Mouse (Mus musculus): ENCODE results near the gene Rgs16. TPM values are rescaled to one million over a fixed set of nuclear protein-coding genes. Genes with fewer than 3 reads are reported as not detected.

Rgs16 gene
- polyA plus RNA-seq, 1 experiment from 2014 or later: 13.3 TPM

DNA sequence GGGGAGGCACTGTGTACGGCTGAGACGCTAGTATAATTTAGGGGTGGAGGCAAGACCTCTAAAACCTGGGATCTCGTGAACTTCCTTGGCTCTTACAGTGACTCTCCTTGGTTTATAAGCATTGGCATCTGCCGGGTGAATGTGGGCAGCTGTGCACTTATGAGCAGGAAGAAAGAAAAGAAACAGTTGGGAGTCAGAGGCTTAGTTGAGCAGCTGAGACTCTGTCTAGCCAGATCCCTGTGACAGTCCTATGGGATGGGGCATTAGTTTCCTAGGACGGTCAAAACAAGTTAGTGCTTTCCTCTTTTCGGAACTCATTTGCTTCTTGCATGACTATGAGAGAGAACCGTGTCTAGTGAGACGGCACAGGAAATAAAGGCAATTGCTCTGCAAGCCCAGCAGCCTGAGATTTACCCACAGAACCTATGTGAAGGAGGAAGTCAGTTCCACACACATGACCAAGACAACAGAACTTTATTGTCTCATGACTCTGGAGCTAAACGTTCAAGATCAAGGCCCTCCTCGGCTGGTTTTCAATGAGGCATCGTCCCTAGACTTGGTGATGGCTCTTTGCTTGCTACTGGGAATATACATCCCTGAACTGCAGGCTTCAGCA lies 39.6 kb upstream of the Rgs16 start:
- Histone ChIP-seq H3K4me2 (ENCODE audit: low read length) (no peak overlapping the region), H3K27ac (ENCODE audit: low read depth, low read length) (no peak overlapping the region), H3K27me3 (replicated peaks; ENCODE audit: control insufficient read depth, insufficient read depth, low read length) (no peaks in the 10 kb centered on the region), H3K4me1 (ENCODE audit: control insufficient read depth, insufficient read depth, low read depth, low read length) (peaks cover 16% of the 10 kb centered on the region), H3K36me3 (ENCODE audit: control insufficient read depth, insufficient read depth, low read length) (no peaks in the 10 kb centered on the region), H3K9me3 (ENCODE audit: control insufficient read depth, low read length) (no peaks in the 10 kb centered on the region), H3K4me3 (ENCODE audit: low read length) (no peak overlapping the region), H3K9ac (ENCODE audit: low read depth, low read length) (no peak overlapping the region)
- 82% methylated on average over 11 of the region's 11 CpGs for WGBS
- no peak for ATAC-seq

DNA sequence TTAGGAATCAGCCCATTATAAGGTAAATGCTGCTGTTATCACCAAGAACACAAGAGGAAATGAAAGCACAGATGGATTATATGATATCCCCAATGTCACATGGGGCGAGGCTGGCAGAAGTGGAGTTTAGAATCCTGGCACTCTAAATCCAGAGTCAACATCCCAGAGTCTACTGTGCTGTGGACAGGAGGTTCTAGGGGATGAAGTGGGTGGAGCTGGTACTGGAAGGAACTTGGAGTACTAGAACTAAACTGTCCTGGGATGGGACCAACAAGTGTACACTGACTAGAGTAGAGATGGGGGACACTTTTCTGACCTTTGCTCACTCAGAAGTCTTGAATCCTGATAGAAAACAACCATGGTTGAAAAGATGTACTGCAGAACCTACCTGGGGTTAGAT lies 38.7 kb upstream of the Rgs16 start:
- ATAC-seq: no peak
- 100% methylated on average over 1 of the region's 1 CpGs for WGBS
- no peak overlapping the region for H3K27ac ChIP-seq (ENCODE audit: low read depth, low read length)
- peaks cover 16% of the 10 kb centered on the region for H3K4me1 ChIP-seq (ENCODE audit: control insufficient read depth, insufficient read depth, low read depth, low read length)
- H3K9me3 ChIP-seq (ENCODE audit: control insufficient read depth, low read length): no peaks in the 10 kb centered on the region
- H3K27me3 ChIP-seq (replicated peaks; ENCODE audit: control insufficient read depth, insufficient read depth, low read length): no peaks in the 10 kb centered on the region
- H3K9ac ChIP-seq (ENCODE audit: low read depth, low read length): no peak overlapping the region
- no peak overlapping the region for H3K4me3 ChIP-seq (ENCODE audit: low read length)
- no peaks in the 10 kb centered on the region for H3K36me3 ChIP-seq (ENCODE audit: control insufficient read depth, insufficient read depth, low read length)
- H3K4me2 ChIP-seq (ENCODE audit: low read length): no peak overlapping the region

DNA sequence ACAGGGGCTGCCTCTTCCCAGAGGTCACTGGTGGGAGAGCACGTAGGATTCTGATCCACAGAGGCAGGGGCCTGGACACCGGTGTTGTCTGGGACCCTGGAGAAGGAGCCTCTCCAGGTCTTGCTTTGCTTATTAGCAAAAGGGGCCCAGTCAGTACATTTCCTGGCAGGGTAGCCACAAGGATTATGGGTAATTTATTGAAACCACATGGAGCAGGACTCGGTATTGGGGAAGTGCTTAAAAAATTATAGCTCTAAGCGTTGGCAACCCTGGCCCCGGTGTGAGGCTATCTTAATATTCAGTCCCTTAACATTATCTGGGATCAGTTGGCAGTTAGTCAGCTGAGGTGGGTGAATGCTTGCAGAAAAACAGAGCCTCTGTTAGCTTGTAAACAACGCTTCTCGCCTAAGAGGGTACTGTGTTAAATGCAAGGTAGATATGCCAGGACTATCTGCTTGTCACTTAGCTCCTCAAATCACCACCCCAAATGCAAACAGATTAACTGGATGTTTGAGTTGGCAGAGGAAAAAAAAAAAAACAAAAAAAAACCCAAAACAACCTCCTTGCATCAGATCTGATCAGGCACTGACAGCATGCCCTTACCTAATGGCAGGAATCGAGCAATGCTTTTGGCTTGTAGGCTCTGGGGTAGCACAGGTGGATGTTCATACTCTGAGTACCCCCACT lies 37.8 kb upstream of the Rgs16 start:
- no peaks in the 10 kb centered on the region for H3K36me3 ChIP-seq (ENCODE audit: control insufficient read depth, insufficient read depth, low read length)
- H3K9ac ChIP-seq (ENCODE audit: low read depth, low read length): no peak overlapping the region
- WGBS: 79% methylated on average over 8 of the region's 8 CpGs
- peaks cover 16% of the 10 kb centered on the region for H3K4me1 ChIP-seq (ENCODE audit: control insufficient read depth, insufficient read depth, low read depth, low read length)
- H3K4me3 ChIP-seq (ENCODE audit: low read length): no peak overlapping the region
- H3K27me3 ChIP-seq (replicated peaks; ENCODE audit: control insufficient read depth, insufficient read depth, low read length): no peaks in the 10 kb centered on the region
- H3K4me2 ChIP-seq (ENCODE audit: low read length): no peak overlapping the region
- H3K9me3 ChIP-seq (ENCODE audit: control insufficient read depth, low read length): no peaks in the 10 kb centered on the region
- H3K27ac ChIP-seq (ENCODE audit: low read depth, low read length): no peak overlapping the region
- no peak for ATAC-seq

DNA sequence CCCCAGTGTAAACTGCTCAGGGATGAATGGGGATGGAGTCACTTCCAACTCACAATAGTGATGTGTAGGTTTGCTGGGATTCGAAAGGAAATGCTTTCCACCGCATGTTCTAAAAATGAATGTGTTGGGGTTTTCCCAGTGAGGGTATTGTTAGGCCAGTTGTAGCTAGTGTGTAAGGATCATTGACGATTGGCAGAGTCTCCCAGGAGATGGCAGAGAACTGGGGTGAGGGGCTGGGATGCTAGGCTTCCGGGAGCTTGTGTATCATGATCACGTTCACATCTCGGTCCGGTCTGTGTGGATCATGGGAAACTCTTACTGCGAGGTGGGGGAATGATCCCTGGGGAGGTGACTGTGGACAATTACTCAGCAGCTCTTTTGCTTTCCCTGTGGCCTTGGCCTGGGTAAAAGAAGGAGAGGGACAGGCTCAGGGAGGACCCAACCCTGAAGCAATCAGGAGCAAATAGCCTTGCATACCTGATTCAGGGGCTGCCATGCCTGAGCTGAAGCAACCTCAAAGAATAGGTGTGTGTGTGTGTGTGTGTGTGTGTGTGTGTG lies 37.2 kb upstream of the Rgs16 start:
- WGBS: 41% methylated on average over 8 of the region's 8 CpGs
- no peak overlapping the region for H3K27ac ChIP-seq (ENCODE audit: low read depth, low read length)
- no peaks in the 10 kb centered on the region for H3K27me3 ChIP-seq (replicated peaks; ENCODE audit: control insufficient read depth, insufficient read depth, low read length)
- H3K4me3 ChIP-seq (ENCODE audit: low read length): no peak overlapping the region
- peak; percentile 11; the same call in 1 of the 2 replicates for ATAC-seq
- no peaks in the 10 kb centered on the region for H3K36me3 ChIP-seq (ENCODE audit: control insufficient read depth, insufficient read depth, low read length)
- H3K4me2 ChIP-seq (ENCODE audit: low read length): no peak overlapping the region
- peaks cover 16% of the 10 kb centered on the region for H3K4me1 ChIP-seq (ENCODE audit: control insufficient read depth, insufficient read depth, low read depth, low read length)
- H3K9ac ChIP-seq (ENCODE audit: low read depth, low read length): no peak overlapping the region
- no peaks in the 10 kb centered on the region for H3K9me3 ChIP-seq (ENCODE audit: control insufficient read depth, low read length)

DNA sequence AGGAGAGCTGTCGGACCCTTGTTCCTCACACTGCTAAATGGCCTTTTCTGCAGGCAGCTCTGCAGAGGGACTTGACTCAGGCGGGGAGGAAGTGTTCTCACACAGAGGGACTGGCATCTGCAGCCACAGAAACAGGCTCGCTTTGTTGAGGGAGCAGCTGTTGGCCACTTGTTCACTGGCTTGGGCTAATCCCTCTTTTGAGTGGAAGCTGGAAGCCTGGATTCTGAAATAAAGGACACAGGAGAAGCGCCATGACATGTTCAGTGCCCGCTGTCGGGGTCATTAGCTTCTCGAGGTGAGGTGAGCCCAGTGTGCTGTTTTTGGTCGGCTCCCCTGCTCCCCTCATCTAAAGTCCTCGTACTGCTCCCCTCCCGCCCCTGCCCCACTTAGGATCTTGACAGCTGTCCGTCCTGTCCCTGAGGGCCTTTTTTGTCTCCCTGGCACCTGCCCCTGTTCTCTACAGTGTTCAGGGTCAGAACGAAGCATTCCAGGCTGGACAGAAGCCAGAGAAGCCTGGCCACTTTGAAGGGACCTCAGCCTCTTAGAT lies 36.6 kb upstream of the Rgs16 start:
- H3K4me2 ChIP-seq (ENCODE audit: low read length): no peak overlapping the region
- ATAC-seq: peak; percentile 72
- no peaks in the 10 kb centered on the region for H3K9me3 ChIP-seq (ENCODE audit: control insufficient read depth, low read length)
- H3K4me3 ChIP-seq (ENCODE audit: low read length): no peak overlapping the region
- no peak overlapping the region; the same call in 1 of the 2 replicates for H3K9ac ChIP-seq (ENCODE audit: low read depth, low read length)
- no peaks in the 10 kb centered on the region for H3K36me3 ChIP-seq (ENCODE audit: control insufficient read depth, insufficient read depth, low read length)
- no peaks in the 10 kb centered on the region for H3K27me3 ChIP-seq (replicated peaks; ENCODE audit: control insufficient read depth, insufficient read depth, low read length)
- H3K27ac ChIP-seq (ENCODE audit: low read depth, low read length): no peak overlapping the region
- H3K4me1 ChIP-seq (ENCODE audit: control insufficient read depth, insufficient read depth, low read depth, low read length): peaks cover 16% of the 10 kb centered on the region
- WGBS: 9% methylated on average over 12 of the region's 12 CpGs

DNA sequence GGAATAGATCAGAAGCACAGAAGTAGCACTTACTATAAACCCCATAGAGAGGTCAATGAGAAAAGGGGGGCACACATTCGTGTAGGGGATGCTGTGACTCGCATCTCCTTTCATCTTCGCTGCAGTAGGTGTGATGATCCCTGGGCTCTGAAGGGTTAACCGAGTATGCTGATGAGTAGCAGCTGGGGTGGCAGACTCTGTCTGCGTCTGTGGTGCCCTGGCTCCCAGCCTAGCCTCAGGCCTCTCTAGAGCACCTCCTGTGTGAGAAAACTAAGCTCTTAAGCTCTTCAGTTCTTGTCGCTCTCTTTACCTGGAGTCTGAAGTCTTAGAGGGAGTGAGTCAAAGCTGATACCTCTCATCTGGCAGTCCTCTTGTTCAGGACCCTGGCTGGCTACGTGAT lies 36.0 kb upstream of the Rgs16 start:
- no peak overlapping the region; the same call in 1 of the 2 replicates for H3K27ac ChIP-seq (ENCODE audit: low read depth, low read length)
- no peaks in the 10 kb centered on the region for H3K36me3 ChIP-seq (ENCODE audit: control insufficient read depth, insufficient read depth, low read length)
- no peak overlapping the region for H3K9ac ChIP-seq (ENCODE audit: low read depth, low read length)
- H3K4me1 ChIP-seq (ENCODE audit: control insufficient read depth, insufficient read depth, low read depth, low read length): peaks cover 16% of the 10 kb centered on the region
- no peak overlapping the region for H3K4me2 ChIP-seq (ENCODE audit: low read length)
- WGBS: 14% methylated on average over 7 of the region's 7 CpGs
- no peaks in the 10 kb centered on the region for H3K27me3 ChIP-seq (replicated peaks; ENCODE audit: control insufficient read depth, insufficient read depth, low read length)
- no peak overlapping the region for H3K4me3 ChIP-seq (ENCODE audit: low read length)
- no peaks in the 10 kb centered on the region for H3K9me3 ChIP-seq (ENCODE audit: control insufficient read depth, low read length)
- ATAC-seq: 0 out of 2 replicates have a peak, but pooled peaks have one; percentile 34

DNA sequence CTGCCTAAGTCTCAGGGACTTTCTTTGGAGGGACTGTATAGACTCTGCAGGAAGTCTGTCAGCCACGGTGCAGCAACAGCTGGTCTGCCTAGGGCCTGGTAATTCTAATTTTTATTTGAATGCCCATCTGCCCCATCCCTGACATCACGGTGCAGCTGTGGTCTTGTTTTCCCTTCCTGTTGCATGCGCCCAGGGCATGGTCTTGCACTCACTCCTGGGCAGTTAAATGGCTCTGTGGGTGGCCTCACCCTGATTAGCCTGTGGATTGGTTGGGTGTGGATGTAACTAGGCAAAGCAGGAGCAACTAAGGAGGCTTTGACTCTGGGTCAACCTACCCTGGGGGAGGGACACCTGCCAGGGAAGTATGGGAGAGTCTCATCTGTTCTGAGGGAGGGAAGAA lies 35.2 kb upstream of the Rgs16 start:
- no peak overlapping the region for H3K27ac ChIP-seq (ENCODE audit: low read depth, low read length)
- no peak overlapping the region for H3K4me2 ChIP-seq (ENCODE audit: low read length)
- H3K4me3 ChIP-seq (ENCODE audit: low read length): no peak overlapping the region
- WGBS: 24% methylated on average over 3 of the region's 3 CpGs
- no peaks in the 10 kb centered on the region for H3K36me3 ChIP-seq (ENCODE audit: control insufficient read depth, insufficient read depth, low read length)
- ATAC-seq: peak; percentile 37; the same call in 1 of the 2 replicates
- no peaks in the 10 kb centered on the region for H3K9me3 ChIP-seq (ENCODE audit: control insufficient read depth, low read length)
- H3K4me1 ChIP-seq (ENCODE audit: control insufficient read depth, insufficient read depth, low read depth, low read length): peaks cover 16% of the 10 kb centered on the region
- no peak overlapping the region for H3K9ac ChIP-seq (ENCODE audit: low read depth, low read length)
- H3K27me3 ChIP-seq (replicated peaks; ENCODE audit: control insufficient read depth, insufficient read depth, low read length): no peaks in the 10 kb centered on the region

DNA sequence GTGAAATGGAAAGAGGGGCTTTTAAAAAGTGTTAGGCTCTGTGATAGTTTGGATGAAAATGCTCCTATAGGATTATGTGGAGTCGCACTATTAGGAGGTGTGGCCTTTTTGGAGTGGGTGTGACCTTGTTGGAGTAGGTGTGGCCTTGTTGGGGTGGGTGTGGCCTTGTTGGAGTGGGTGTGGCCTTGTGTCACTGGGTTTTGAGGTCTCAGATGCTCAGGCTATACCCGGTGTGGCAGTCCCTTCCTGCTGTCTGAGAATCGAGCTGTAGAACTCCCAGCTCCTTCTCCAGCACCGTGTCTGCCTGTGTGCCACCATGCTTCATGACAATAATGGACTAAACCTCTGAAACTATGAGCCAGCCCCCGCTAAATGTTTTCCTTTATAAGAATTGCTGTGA lies 31.5 kb upstream of the Rgs16 start:
- peaks cover 9% of the 10 kb centered on the region for H3K4me1 ChIP-seq (ENCODE audit: control insufficient read depth, insufficient read depth, low read depth, low read length)
- no peak overlapping the region for H3K4me3 ChIP-seq (ENCODE audit: low read length)
- H3K27ac ChIP-seq (ENCODE audit: low read depth, low read length): no peak overlapping the region
- H3K36me3 ChIP-seq (ENCODE audit: control insufficient read depth, insufficient read depth, low read length): no peaks in the 10 kb centered on the region
- H3K4me2 ChIP-seq (ENCODE audit: low read length): no peak overlapping the region
- 86% methylated on average over 5 of the region's 5 CpGs for WGBS
- H3K9ac ChIP-seq (ENCODE audit: low read depth, low read length): no peak overlapping the region
- ATAC-seq: no peak
- no peaks in the 10 kb centered on the region for H3K9me3 ChIP-seq (ENCODE audit: control insufficient read depth, low read length)
- H3K27me3 ChIP-seq (replicated peaks; ENCODE audit: control insufficient read depth, insufficient read depth, low read length): no peaks in the 10 kb centered on the region

DNA sequence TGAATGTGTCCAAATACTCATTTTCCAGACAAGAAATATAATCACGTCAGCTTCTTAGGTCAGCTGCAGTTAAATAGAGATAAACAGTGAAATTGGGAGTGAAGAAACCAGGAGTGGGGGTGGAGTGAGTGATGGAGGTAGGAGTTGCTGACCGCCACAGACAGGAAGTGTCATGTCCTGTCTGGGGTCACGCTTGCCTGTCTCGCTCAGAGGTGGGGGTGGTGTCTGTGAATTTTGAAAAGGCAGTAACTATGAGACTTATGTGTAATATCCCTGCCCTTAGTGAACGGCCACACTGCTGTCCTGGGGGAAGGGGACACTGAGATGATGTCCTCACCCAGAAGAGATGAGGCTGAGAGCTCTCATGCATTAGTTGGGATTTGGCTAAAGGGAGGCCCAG lies 30.7 kb upstream of the Rgs16 start:
- Histone ChIP-seq H3K27me3 (replicated peaks; ENCODE audit: control insufficient read depth, insufficient read depth, low read length) (no peaks in the 10 kb centered on the region), H3K4me1 (ENCODE audit: control insufficient read depth, insufficient read depth, low read depth, low read length) (peaks cover under 1% of the 10 kb centered on the region), H3K27ac (ENCODE audit: low read depth, low read length) (no peak overlapping the region), H3K9me3 (ENCODE audit: control insufficient read depth, low read length) (no peaks in the 10 kb centered on the region), H3K4me3 (ENCODE audit: low read length) (no peak overlapping the region), H3K36me3 (ENCODE audit: control insufficient read depth, insufficient read depth, low read length) (no peaks in the 10 kb centered on the region), H3K4me2 (ENCODE audit: low read length) (no peak overlapping the region), H3K9ac (ENCODE audit: low read depth, low read length) (no peak overlapping the region)
- 72% methylated on average over 5 of the region's 5 CpGs for WGBS
- ATAC-seq: no peak

All from hindbrain, embryonic 16.5 days (tissue).